Mouse (Mus musculus): ENCODE results near the gene Glis2.

DNA sequence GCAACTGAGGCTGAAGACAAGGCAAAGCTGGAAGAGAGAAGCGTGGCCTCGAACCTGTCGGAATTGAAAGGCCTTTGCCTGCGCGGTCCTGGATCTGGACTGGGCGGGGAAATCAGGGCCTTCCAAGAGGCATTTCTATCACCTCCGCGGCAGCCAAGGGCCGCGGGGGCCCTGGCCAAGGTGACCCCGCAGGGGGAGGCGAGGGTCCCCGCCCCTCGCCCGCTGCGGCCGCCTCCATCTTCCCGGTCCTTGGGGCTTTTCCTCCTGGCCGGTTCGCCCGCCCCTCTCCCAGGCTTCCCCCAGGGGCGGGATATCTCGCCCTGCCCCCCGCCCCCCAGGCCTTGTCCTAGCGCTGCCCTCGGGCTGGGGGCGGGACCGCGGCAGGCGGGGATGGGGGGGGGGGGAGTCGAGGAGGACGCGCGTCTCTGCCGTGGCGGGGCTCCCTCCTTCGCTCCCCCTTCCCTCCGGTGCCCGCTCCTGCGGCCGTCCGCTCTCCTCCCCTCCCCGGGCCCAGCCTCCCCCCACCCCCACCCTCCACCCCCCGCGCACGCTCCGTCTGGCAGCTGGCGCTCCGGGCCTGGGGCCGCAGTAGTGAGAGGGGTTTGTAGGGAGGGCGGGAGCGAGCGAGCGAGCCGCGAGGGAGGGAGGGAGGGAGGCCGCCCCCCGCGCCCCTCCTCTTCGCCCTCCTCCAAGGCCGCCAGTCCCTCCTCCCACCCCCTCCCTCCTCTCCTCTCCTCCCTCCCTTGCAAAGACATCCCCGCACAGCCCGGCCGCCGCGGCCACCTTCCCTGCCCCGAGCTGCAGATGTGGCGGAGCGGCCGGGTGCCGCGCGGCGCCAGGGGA is at the start of gene Glis2:
- TF ChIP-seq CTCF (IDR thresholded peaks at IDR 0.05 in 2 of 3, conservative IDR thresholded peaks at IDR 0.05 in 1 of 3; ENCODE audit: control insufficient read depth in 1 of 3, insufficient read depth in 1 of 3, low read depth in 2 of 3, low read length in 3 of 3, poor library complexity in 1 of 3, severe bottlenecking in 1 of 3) (no peak), POLR2A (IDR thresholded peaks at IDR 0.05; ENCODE audit: control insufficient read depth in 1 of 2, insufficient read depth in 1 of 2, low read depth in 1 of 2, low read length in 2 of 2, poor library complexity in 1 of 2) (no peak), POLR2AphosphoS2 (IDR thresholded peaks at IDR 0.05; ENCODE audit: low read length) (no peak), CHD1 (IDR thresholded peaks at IDR 0.05; ENCODE audit: low read depth, low read length) (no peak), GABPA (IDR thresholded peaks at IDR 0.05; ENCODE audit: low read depth, low read length) (no peak), ETS1 (IDR thresholded peaks at IDR 0.05; ENCODE audit: low read depth, low read length) (no peak), USF2 (IDR thresholded peaks at IDR 0.05; ENCODE audit: borderline replicate concordance in 1 of 2, insufficient read depth in 1 of 2, low read depth in 1 of 2, low read length in 2 of 2) (no peak), TCF12 (IDR thresholded peaks at IDR 0.05; ENCODE audit: low read depth, low read length) (no peak), GATA1 (IDR thresholded peaks at IDR 0.05; ENCODE audit: low read depth, low read length) (no peak)

Data from MEL (cell line).